8 mouse cellular contexts compared by ENCODE assay signal in the genomic region with DNA sequence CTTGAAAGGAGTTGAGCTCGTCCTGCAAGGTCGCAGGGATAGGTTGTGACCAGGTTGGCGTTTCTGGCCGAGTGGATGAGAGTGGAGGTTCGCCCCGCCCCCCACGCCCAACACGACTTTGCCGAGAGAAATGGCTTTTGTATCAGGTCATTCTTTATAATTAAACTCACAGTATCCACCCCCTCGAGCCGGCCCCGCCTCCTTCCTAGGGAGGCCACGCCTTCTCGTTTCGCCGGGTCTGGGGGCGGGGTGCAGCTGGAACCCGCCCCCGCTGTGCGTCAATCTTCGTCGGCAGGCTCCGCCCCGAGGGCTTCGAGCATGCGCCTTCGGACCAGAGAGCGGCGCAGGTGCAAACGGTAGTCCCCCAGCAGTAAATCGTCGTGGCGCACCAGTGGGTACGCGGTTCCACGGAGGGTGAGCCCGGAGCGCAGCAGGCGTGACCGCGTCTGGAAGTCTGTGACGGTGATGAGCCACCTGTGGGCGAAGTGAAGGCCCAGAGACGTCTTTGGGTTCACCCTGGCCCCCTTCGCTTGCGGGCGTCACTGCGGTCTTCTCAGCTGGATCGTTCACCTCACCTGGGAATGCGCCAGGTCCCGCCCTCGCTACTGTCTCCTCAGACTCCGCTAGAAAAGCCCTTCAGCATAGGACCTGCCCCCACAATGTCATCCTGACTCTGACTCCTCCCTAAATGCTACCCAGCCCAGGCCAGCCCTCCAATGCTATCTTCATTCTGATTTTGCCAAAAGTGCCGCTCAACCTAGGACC. TPM values are rescaled to one million over a fixed set of nuclear protein-coding genes. Genes with fewer than 3 reads are reported as not detected.
A peak's percentile ranks its signal among the peaks of the same experiment; 100 is the strongest.
DNase-seq lines count a peak whose midpoint lies in the region; ATAC-seq and TF ChIP-seq lines count a peak whose summit lies in the region.

No protein-coding gene starts in this region.

- peak overlapping the region; percentile 87; the same call in 1 of the 2 replicates for H3K27ac ChIP-seq in forebrain, embryonic 14.5 days (ENCODE audit: low read depth, low read length)
- no peak overlapping the region for H3K27ac ChIP-seq in liver, postnatal 0 days (ENCODE audit: low read depth)
- H3K27ac ChIP-seq in neural tube, embryonic 14.5 days (ENCODE audit: low read depth, low read length) = peak overlapping the region; percentile 89
- H3K27ac ChIP-seq in testis, adult 2 months (ENCODE audit: control insufficient read depth, insufficient read depth, low read depth, low read length) = no peak overlapping the region

- peak; percentile 72 for DNase-seq in c-Kit-positive CD71-positive TER-119-positive erythroid progenitor cells, embryonic 14.5 days (ENCODE audit: low spot score)
- DNase-seq in forebrain, embryonic 14.5 days (ENCODE audit: low spot score) = peak; percentile 96
- DNase-seq in heart, postnatal 14 days = peak; percentile 87 to 94
- DNase-seq in layer of hippocampus, adult 11-12 months (ENCODE audit: low spot score) = peak; percentile 96
- DNase-seq in liver, postnatal 0 days = peak; percentile 89

- peak; percentile 44; the same call in 1 of the 2 replicates for TF ChIP-seq POLR2A in testis, adult 2 months (IDR thresholded peaks at IDR 0.05; ENCODE audit: control insufficient read depth, low read depth, low read length)

- H3K9me3 ChIP-seq in E14TG2a.4 (ENCODE audit: low read length) = no peaks in the 10 kb centered on the region
- no peaks in the 10 kb centered on the region for H3K9me3 ChIP-seq in forebrain, embryonic 14.5 days (replicated peaks; ENCODE audit: control insufficient read depth, low read length)
- H3K9me3 ChIP-seq in liver, postnatal 0 days (ENCODE audit: low read length) = no peaks in the 10 kb centered on the region
- no peaks in the 10 kb centered on the region for H3K9me3 ChIP-seq in neural tube, embryonic 14.5 days (ENCODE audit: control insufficient read depth, low read length)

- under 1% methylated on average over 54 of the region's 54 CpGs for WGBS in forebrain, embryonic 14.5 days
- under 1% methylated on average over 54 of the region's 54 CpGs for WGBS in liver, postnatal 0 days (ENCODE audit: insufficient replicate concordance)
- WGBS in neural tube, embryonic 14.5 days = under 1% methylated on average over 53 of the region's 54 CpGs

- H3K4me1 ChIP-seq in E14TG2a.4 (replicated peaks; ENCODE audit: low read depth, low read length) = peaks cover 50% of the 10 kb centered on the region
- H3K4me1 ChIP-seq in forebrain, embryonic 14.5 days (ENCODE audit: control insufficient read depth, insufficient read depth, low read length) = peaks cover 13% of the 10 kb centered on the region
- H3K4me1 ChIP-seq in liver, postnatal 0 days (ENCODE audit: insufficient read depth) = peaks cover 16% of the 10 kb centered on the region
- H3K4me1 ChIP-seq in neural tube, embryonic 14.5 days (ENCODE audit: control insufficient read depth, insufficient read depth, low read length) = peaks cover 12% of the 10 kb centered on the region
- peaks cover 27% of the 10 kb centered on the region for H3K4me1 ChIP-seq in testis, adult 2 months (ENCODE audit: control insufficient read depth, insufficient read depth, low read length)

- no peaks in the 10 kb centered on the region for H3K36me3 ChIP-seq in E14TG2a.4 (ENCODE audit: insufficient read depth, low read length)
- H3K36me3 ChIP-seq in forebrain, embryonic 14.5 days (ENCODE audit: control insufficient read depth, insufficient read depth, low read length) = no peaks in the 10 kb centered on the region
- no peaks in the 10 kb centered on the region for H3K36me3 ChIP-seq in liver, postnatal 0 days (replicated peaks; ENCODE audit: insufficient read depth, low read length)
- no peaks in the 10 kb centered on the region for H3K36me3 ChIP-seq in neural tube, embryonic 14.5 days (ENCODE audit: control insufficient read depth, insufficient read depth, low read length)
- H3K36me3 ChIP-seq in testis, adult 2 months (ENCODE audit: control insufficient read depth, insufficient read depth, low read length) = no peaks in the 10 kb centered on the region

- ATAC-seq in forebrain, embryonic 14.5 days = peak; percentile 83
- ATAC-seq in liver, postnatal 0 days = peak; percentile 87
- peak; percentile 82 for ATAC-seq in neural tube, embryonic 14.5 days (ENCODE audit: low read depth)

- no peak for TF ChIP-seq CTCF in E14TG2a.4 (conservative IDR thresholded peaks at IDR 0.05; ENCODE audit: low read length)
- no peak for TF ChIP-seq CTCF in liver, postnatal 0 days (IDR thresholded peaks at IDR 0.05; ENCODE audit: low read depth)
- no peak for TF ChIP-seq CTCF in testis, adult 2 months (IDR thresholded peaks at IDR 0.05; ENCODE audit: control insufficient read depth, insufficient read depth, insufficient replicate concordance, low read depth, low read length)

- no peak for TF ChIP-seq EP300 in liver, postnatal 0 days (IDR thresholded peaks at IDR 0.05; ENCODE audit: low read depth)

- H3K4me3 ChIP-seq in E14TG2a.4 (replicated peaks; ENCODE audit: low read length) = peak overlapping the region; percentile 84
- peak overlapping the region; percentile 47 for H3K4me3 ChIP-seq in forebrain, embryonic 14.5 days (ENCODE audit: low read depth, low read length)
- H3K4me3 ChIP-seq in liver, postnatal 0 days (ENCODE audit: low read depth, low read length) = peak overlapping the region; percentile 45
- peak overlapping the region; percentile 43 for H3K4me3 ChIP-seq in neural tube, embryonic 14.5 days (ENCODE audit: low read depth, low read length)
- H3K4me3 ChIP-seq in testis, adult 2 months (ENCODE audit: control insufficient read depth, low read depth, low read length) = peak overlapping the region; percentile 80

- peak overlapping the region; percentile 67 for H3K9ac ChIP-seq in forebrain, embryonic 14.5 days (ENCODE audit: low read length)
- H3K9ac ChIP-seq in liver, postnatal 0 days (replicated peaks) = no peak overlapping the region
- peak overlapping the region; percentile 69 for H3K9ac ChIP-seq in neural tube, embryonic 14.5 days (replicated peaks; ENCODE audit: low read depth, low read length)

- intact Hi-C loops in heart, postnatal 14 days (cut with DNase I) = no loop called here

- peaks cover 52% of the 10 kb centered on the region for H3K27me3 ChIP-seq in E14TG2a.4 (ENCODE audit: insufficient read depth, low read length)
- peaks cover 35% of the 10 kb centered on the region for H3K27me3 ChIP-seq in forebrain, embryonic 14.5 days (replicated peaks; ENCODE audit: control insufficient read depth, insufficient read depth, low read length)
- peaks cover 54% of the 10 kb centered on the region for H3K27me3 ChIP-seq in liver, postnatal 0 days (ENCODE audit: insufficient read depth, low read length)
- 0 out of 2 replicates have a peak, but pooled peaks cover 3% of the 10 kb centered on the region for H3K27me3 ChIP-seq in neural tube, embryonic 14.5 days (ENCODE audit: control insufficient read depth, insufficient read depth, low read length)
- H3K27me3 ChIP-seq in testis, adult 2 months (ENCODE audit: control insufficient read depth, insufficient read depth, low read length) = no peaks in the 10 kb centered on the region

- H3K4me2 ChIP-seq in forebrain, embryonic 14.5 days (ENCODE audit: low read length) = peak overlapping the region; percentile 90
- peak overlapping the region; percentile 80 for H3K4me2 ChIP-seq in liver, postnatal 0 days (ENCODE audit: low read depth, low read length)
- peak overlapping the region; percentile 80 for H3K4me2 ChIP-seq in neural tube, embryonic 14.5 days (ENCODE audit: low read depth, low read length)

RNA-seq across cellular contexts. Expression of gene Syt3, which starts 23.8 kb away (rescaled TPM):
- polyA plus RNA-seq in forebrain, embryonic 14.5 days (2014; fragmentation: Nextera tagmentation; extraction: Ambion mirVana) = 19.0 and 25.3 TPM in 2 replicates
- 1 to 10 TPM; 1.5 to 2.2 TPM for total RNA-seq in heart, postnatal 14 days (2021)
- 0.04 TPM in 1 of 2 replicates, not detected in the other for polyA plus RNA-seq in liver, postnatal 0 days (2015; fragmentation: Nextera tagmentation; extraction: Ambion mirVana)
- polyA plus RNA-seq in neural tube, embryonic 14.5 days (2014; fragmentation: Nextera tagmentation; extraction: Ambion mirVana) = 52.7 and 68.4 TPM in 2 replicates
- polyA plus RNA-seq in testis, adult 2 months (2012; rRNA removed) = 2.0 TPM in 2 replicates

RNA-seq across cellular contexts. Expression of gene 1700008O03Rik, which starts 25.5 kb away (rescaled TPM):
- polyA plus RNA-seq in forebrain, embryonic 14.5 days (2014; fragmentation: Nextera tagmentation; extraction: Ambion mirVana) = 0.63 and 0.86 TPM in 2 replicates
- total RNA-seq in heart, postnatal 14 days (2021) = under 1 TPM in 1 of 2 experiments, not detected in 1; 0.24 TPM
- polyA plus RNA-seq in liver, postnatal 0 days (2015; fragmentation: Nextera tagmentation; extraction: Ambion mirVana) = 0.15 and 0.18 TPM in 2 replicates
- 2.0 and 2.6 TPM in 2 replicates for polyA plus RNA-seq in neural tube, embryonic 14.5 days (2014; fragmentation: Nextera tagmentation; extraction: Ambion mirVana)
- polyA plus RNA-seq in testis, adult 2 months (2012; rRNA removed) = 112 and 131 TPM in 2 replicates

RNA-seq across cellular contexts. Expression of gene Shank1, which starts 50.0 kb away (rescaled TPM):
- 9.5 and 15.1 TPM in 2 replicates for polyA plus RNA-seq in forebrain, embryonic 14.5 days (2014; fragmentation: Nextera tagmentation; extraction: Ambion mirVana)
- total RNA-seq in heart, postnatal 14 days (2021) = 1 to 10 TPM; 1.0 to 1.4 TPM
- not detected in 2 replicates for polyA plus RNA-seq in liver, postnatal 0 days (2015; fragmentation: Nextera tagmentation; extraction: Ambion mirVana)
- polyA plus RNA-seq in neural tube, embryonic 14.5 days (2014; fragmentation: Nextera tagmentation; extraction: Ambion mirVana) = 39.9 and 62.7 TPM in 2 replicates
- polyA plus RNA-seq in testis, adult 2 months (2012; rRNA removed) = 4.0 and 5.5 TPM in 2 replicates

RNA-seq across cellular contexts. Expression of gene Clec11a, which starts 53.4 kb away (rescaled TPM):
- polyA plus RNA-seq in forebrain, embryonic 14.5 days (2014; fragmentation: Nextera tagmentation; extraction: Ambion mirVana) = 3.7 and 4.5 TPM in 2 replicates
- under 1 TPM; 0.84 to 0.88 TPM for total RNA-seq in heart, postnatal 14 days (2021)
- polyA plus RNA-seq in liver, postnatal 0 days (2015; fragmentation: Nextera tagmentation; extraction: Ambion mirVana) = 1.6 and 1.8 TPM in 2 replicates
- 2.8 and 4.6 TPM in 2 replicates for polyA plus RNA-seq in neural tube, embryonic 14.5 days (2014; fragmentation: Nextera tagmentation; extraction: Ambion mirVana)
- 1.7 and 3.1 TPM in 2 replicates for polyA plus RNA-seq in testis, adult 2 months (2012; rRNA removed)

Comparison
In these comparisons a context has a peak if more than half of its experiments do, and no peak if none do; other contexts are left out.
1. H3K27ac ChIP-seq: peak in forebrain, embryonic 14.5 days (single experiment) and neural tube, embryonic 14.5 days (single experiment); none in liver, postnatal 0 days (single experiment) and testis, adult 2 months (single experiment).
2. RNA of gene 1700008O03Rik, which starts 25.5 kb away (polyA plus RNA-seq): 112 to 131 TPM in testis, adult 2 months; 2.0 to 2.6 TPM in neural tube, embryonic 14.5 days, 0.63 to 0.86 TPM in forebrain, embryonic 14.5 days and 0.15 to 0.18 TPM in liver, postnatal 0 days; every median in the first group is over 10 times any median in the second.
3. Peak in every context shown above with its lines, with median percentiles within 50 percentile points of each other: H3K4me3 ChIP-seq, DNase-seq, ATAC-seq and H3K4me2 ChIP-seq.